Mouse (Mus musculus) erythroblast, embryonic 14.5 days (primary cell): ENCODE results near the gene Tbc1d17. TPM values are rescaled to one million over a fixed set of nuclear protein-coding genes. Genes with fewer than 3 reads are reported as not detected.

Source experiments
- H3K27me3 ChIP-seq: 2 replicates; pipeline ENCODE4 v1.6.1; 2012; ENCODE audit warnings: inconsistent platforms; ENCODE audit not compliant: control insufficient read depth
- H3K36me3 ChIP-seq: 2 replicates; pipeline ENCODE4 v1.6.1; 2012; ENCODE audit warnings: mild to moderate bottlenecking, inconsistent platforms; ENCODE audit not compliant: control insufficient read depth
- H3K4me1 ChIP-seq: 2 replicates; pipeline ENCODE4 v1.6.1; 2012; ENCODE audit warnings: inconsistent platforms; ENCODE audit not compliant: control insufficient read depth
- H3K4me3 ChIP-seq: replicated peaks from 2 replicates; pipeline ENCODE3; 2012; ENCODE audit warnings: moderate library complexity, mild to moderate bottlenecking, inconsistent platforms
- H3K9me3 ChIP-seq: 2 replicates; pipeline ENCODE4 v1.6.1; 2012; ENCODE audit warnings: low read length, inconsistent platforms, mixed read lengths; ENCODE audit not compliant: control insufficient read depth
- GATA1 ChIP-seq: IDR thresholded peaks from 2 replicates; pipeline ENCODE4 v1.6.1; 2012; ENCODE audit warnings: low read length, inconsistent platforms, mixed read lengths
- TAL1 ChIP-seq: IDR thresholded peaks from 3 replicates; pipeline ENCODE4 v1.6.1; 2012; ENCODE audit warnings: low read length, inconsistent platforms, mixed read lengths
- polyA plus RNA-seq: library from polyadenylated mRNA; stranded (reverse); fragments of >175 nt; gene quantifications from 2 replicates; pipeline ENCODE4 v1.2.3, GENCODE M21; 2012

The Tbc1d17 gene
- polyA plus RNA-seq, 1 experiment: 7.7 TPM

GRCm38 (mm10) chr7:44789531-44789930 is 59.3 kb downstream of the Tbc1d17 start:
- Histone ChIP-seq H3K4me1 (peaks cover 6% of the 10 kb centered on the region), H3K4me3 (no peak overlapping the region), H3K27me3 (peaks cover 14% of the 10 kb centered on the region), H3K9me3 (peaks cover 19% of the 10 kb centered on the region), H3K36me3 (no peaks in the 10 kb centered on the region)
- TF ChIP-seq GATA1: no peak
- no peak for TF ChIP-seq TAL1

Other genes with a start within 250 kb of the Tbc1d17 start
- gene Myh14, start 178.2 kb downstream of the Tbc1d17 start, polyA plus RNA-seq: under 0.01 TPM in 1 of 2 replicates, not detected in the other
- gene Izumo2, start 140.3 kb downstream of the Tbc1d17 start, polyA plus RNA-seq: not detected in 2 replicates
- 16.3 and 18.4 TPM in 2 replicates for gene Vrk3, start 100.7 kb downstream of the Tbc1d17 start, polyA plus RNA-seq
- gene Zfp473, start 98.0 kb downstream of the Tbc1d17 start, polyA plus RNA-seq: 0.03 and 0.07 TPM in 2 replicates
- 6.9 and 10.5 TPM in 2 replicates for gene Nup62, start 33.0 kb downstream of the Tbc1d17 start, polyA plus RNA-seq
- 0.12 and 0.13 TPM in 2 replicates for gene Il4i1, start 32.7 kb downstream of the Tbc1d17 start, polyA plus RNA-seq
- gene Atf5, start 32.4 kb downstream of the Tbc1d17 start, polyA plus RNA-seq: 9.7 and 12.0 TPM in 2 replicates
- 33.5 and 36.8 TPM in 2 replicates for gene Akt1s1, start 88 bp downstream of the Tbc1d17 start, polyA plus RNA-seq
- gene Pnkp, start 8.1 kb upstream of the Tbc1d17 start, polyA plus RNA-seq: 4.5 and 5.5 TPM in 2 replicates
- 7.3 and 8.9 TPM in 2 replicates for gene Ptov1, start 20.7 kb upstream of the Tbc1d17 start, polyA plus RNA-seq
- 46.3 and 51.9 TPM in 2 replicates for gene Med25, start 43.6 kb upstream of the Tbc1d17 start, polyA plus RNA-seq
- 2.6 TPM in 2 replicates for gene Fuz, start 47.0 kb upstream of the Tbc1d17 start, polyA plus RNA-seq
- gene Ap2a1, start 80.4 kb upstream of the Tbc1d17 start, polyA plus RNA-seq: 48.1 and 53.1 TPM in 2 replicates
- gene Tsks, start 94.1 kb upstream of the Tbc1d17 start, polyA plus RNA-seq: not detected in 2 replicates
- gene Cpt1c, start 125.8 kb upstream of the Tbc1d17 start, polyA plus RNA-seq: 0.05 and 0.07 TPM in 2 replicates
- gene Prmt1, start 137.5 kb upstream of the Tbc1d17 start, polyA plus RNA-seq: 4.3 and 4.9 TPM in 2 replicates
- 10.4 and 10.6 TPM in 2 replicates for gene Irf3, start 148.6 kb upstream of the Tbc1d17 start, polyA plus RNA-seq
- gene Bcl2l12, start 149.6 kb upstream of the Tbc1d17 start, polyA plus RNA-seq: 6.1 and 6.4 TPM in 2 replicates
- 29.6 and 31.0 TPM in 2 replicates for gene Scaf1, start 167.3 kb upstream of the Tbc1d17 start, polyA plus RNA-seq
- gene Rras, start 168.9 kb upstream of the Tbc1d17 start, polyA plus RNA-seq: 0.45 and 0.53 TPM in 2 replicates
- gene Prr12, start 203.8 kb upstream of the Tbc1d17 start, polyA plus RNA-seq: 1.6 and 2.9 TPM in 2 replicates
- gene Nosip, start 213.3 kb upstream of the Tbc1d17 start, polyA plus RNA-seq: 12.5 and 14.9 TPM in 2 replicates
- 3.0 and 3.6 TPM in 2 replicates for gene Prrg2, start 213.6 kb upstream of the Tbc1d17 start, polyA plus RNA-seq
- gene Rcn3, start 243.1 kb upstream of the Tbc1d17 start, polyA plus RNA-seq: 0.86 and 0.91 TPM in 2 replicates